Mouse (Mus musculus) brain, embryonic 18.5 days (tissue): ENCODE measurements around the gene Tcf12.

Experiments used
- DNase-seq: peaks from one replicate; pipeline ENCODE4 v3.0.0-alpha.2; 2012; ENCODE audit warnings: low read depth, low spot score

The Tcf12 gene

DNA sequence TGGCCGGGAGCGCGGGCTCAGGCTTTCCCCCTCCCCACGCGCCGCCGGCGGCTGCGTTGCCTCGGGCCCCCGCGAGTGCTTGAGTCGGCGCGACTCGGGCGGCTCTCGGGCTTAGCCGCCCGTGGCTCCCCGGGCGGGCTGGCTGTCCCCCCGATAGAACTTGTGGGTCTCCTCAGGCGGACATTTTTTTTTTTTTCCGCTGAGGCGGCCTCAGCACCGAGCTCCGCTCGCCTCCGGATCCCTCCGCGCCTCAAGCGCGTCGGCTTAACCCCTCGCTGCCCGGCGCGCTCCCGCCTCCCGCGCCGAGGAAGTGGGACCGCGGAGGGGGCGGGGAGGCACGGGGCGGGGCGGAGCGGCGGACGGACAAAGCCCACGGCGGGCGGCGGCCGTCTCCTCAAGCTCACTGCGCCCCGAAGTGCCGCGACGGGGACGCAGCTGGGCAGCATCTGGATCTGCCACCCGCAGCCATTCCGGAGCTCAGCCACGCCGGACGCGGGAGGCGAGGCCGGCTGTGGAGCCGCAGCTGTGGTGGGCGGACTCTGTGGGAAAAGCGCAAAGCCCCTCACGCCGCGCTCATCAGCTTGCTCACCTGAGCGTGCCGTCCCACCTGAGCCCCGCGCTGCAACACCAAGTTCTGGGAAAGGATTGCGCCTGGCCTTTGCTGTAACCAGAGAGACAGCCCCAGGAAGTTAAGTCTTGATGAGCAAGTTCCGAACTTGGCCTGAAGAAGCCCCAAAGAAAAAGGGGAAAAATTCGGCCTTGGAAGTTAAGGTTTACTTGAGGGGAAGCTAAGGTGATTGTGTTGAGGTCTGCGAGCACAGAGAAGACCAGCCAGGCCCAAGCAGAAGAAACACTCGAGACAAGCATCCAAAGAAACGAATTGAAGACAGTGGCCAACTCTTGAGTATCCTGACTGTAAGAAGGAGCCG lies at the start of gene Tcf12:
Gene Tcf12, minus strand, starts transcription at position 250 of the 929 bp plus-strand sequence.
- DNase-seq = peak; percentile 85

DNA sequence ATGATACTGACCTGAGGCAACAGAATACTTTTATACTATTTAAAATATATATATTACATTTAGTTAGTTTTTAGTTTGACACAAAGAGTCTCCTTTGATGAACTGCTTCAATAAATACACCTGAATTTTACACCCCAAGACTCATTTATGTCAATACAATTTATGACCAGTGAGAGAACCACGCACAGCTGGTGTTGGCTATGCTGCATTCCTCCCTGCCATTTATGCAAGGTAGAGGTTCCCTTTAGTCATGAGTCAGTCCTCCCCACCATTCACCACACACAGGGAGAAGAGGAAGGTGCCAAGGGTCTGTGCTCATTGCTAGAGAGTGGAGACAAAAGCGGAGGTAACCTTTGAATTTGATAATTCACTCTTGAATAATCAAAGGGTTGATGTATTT lies 46.7 kb upstream of the Tcf12 start:
- DNase-seq = no peak

DNA sequence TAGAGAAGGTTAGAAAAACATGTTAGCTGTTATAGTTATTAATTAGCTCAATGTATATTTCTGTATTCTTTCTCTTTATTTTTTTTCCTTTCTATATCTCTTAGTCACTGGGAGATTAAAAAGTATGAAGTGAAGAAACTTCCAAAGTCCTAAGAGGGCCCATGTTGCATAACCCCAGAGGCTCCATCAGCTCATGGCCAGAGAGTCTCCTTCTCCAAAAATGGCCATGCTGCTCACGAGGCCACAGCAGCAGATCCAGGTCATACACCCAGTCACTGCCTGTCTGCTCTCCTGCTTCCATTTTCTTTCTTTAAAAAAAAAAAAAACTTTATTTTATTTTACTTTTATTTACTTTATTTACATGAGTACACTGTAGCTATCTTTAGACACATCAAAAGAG lies 45.4 kb upstream of the Tcf12 start:
- no peak for DNase-seq

DNA sequence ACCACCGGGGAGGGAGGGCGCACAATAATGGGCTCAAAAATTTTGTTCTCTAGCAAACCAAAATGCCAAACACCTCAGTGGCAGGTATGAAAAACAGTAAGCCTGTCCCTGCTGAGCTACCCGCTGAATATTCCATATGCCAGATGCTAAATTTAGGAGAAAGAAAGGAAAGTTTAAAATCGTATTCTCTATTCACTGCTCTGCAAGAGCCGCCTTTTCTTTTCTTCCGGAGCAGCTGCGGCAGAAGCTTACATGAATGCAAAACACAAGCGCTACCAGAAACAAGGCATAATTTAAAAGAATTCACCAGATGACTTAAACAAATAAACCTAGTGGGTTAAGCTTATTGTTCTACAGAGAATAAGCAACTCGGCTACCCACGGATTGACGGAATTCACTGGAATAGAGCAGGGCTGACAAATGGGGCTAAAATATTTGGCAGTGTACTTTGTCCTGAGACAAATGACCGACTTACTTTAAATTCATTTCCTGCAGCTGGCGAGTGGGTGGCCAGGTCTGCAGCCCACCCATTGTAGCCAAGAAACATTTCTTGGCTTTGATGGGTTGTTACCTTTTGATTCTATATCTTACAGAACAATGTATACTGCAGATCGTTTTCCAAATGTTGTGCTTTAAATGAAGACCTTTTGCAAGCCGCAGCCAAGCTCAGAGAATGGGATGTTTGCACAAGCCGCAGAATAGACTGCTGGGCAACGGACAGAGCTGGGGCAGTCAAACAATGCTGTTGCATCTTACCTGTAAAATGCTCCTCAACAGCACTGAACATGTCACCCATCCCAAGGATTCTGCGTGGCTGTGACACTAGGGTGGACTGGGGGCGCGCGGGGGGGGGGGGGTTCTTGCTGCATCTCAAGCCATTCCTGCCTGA lies 43.8 kb upstream of the Tcf12 start:
- DNase-seq = no peak

DNA sequence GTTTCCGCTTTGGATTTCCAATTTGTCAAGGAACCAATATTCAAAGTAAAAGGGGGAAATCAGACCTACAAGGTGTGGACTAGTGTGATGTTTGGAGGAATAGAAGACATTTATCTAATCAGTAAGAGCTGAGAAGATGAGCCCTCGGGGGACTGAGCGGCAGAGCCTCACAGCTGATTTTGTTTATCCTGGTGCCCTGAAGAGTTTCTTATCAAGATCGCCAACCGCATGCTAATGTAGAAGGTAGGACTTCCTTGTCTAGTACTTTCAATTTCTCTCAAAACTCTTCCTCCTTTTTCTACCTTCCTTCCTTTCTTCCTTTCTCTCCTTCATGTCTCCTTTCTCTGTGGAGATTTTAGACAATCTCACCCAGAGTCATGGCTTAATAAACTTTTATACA lies 32.5 kb upstream of the Tcf12 start:
- no peak for DNase-seq

DNA sequence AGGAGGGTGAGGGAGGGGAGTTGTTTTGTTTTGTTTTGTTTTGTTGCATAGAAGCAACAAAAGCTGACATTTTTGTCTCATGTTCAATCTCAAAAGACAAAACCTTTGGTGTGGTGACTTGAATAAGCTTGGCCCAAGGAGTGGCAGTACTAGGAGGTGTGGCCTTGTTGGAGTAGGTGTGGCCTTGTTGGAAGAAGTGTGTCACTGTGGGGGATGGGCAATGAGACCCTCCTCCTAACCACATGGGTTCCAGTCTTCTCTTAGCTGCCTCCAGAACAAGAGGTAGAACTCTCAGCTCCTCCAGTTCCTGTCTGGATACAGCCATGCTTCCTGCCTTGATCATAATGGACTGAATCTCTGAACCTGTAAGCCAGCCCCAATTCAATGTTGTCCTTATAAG lies 26.2 kb upstream of the Tcf12 start:
- DNase-seq = no peak

DNA sequence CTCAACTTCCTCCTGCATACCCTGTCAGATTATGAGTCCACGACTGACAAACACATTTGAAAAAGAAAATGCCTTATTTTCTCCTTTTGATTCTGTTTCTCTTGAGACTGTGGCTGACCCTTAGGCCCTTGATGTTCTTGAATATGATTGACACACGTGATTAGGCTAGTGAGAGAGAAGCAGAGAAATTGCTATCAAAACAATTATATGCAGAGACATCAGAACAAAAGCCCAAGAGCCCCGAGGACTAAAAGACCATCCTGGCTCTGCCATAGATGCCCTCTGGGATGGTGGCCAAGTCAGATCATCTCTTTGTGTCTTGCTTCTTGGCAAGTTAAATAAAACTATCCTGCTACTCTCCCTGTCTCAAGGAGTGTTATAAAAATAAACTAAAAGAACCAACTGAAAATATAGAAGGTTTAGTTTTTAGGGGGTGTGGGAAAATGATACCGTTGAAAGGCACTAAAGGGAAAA lies 22.1 kb upstream of the Tcf12 start:
- no peak for DNase-seq

DNA sequence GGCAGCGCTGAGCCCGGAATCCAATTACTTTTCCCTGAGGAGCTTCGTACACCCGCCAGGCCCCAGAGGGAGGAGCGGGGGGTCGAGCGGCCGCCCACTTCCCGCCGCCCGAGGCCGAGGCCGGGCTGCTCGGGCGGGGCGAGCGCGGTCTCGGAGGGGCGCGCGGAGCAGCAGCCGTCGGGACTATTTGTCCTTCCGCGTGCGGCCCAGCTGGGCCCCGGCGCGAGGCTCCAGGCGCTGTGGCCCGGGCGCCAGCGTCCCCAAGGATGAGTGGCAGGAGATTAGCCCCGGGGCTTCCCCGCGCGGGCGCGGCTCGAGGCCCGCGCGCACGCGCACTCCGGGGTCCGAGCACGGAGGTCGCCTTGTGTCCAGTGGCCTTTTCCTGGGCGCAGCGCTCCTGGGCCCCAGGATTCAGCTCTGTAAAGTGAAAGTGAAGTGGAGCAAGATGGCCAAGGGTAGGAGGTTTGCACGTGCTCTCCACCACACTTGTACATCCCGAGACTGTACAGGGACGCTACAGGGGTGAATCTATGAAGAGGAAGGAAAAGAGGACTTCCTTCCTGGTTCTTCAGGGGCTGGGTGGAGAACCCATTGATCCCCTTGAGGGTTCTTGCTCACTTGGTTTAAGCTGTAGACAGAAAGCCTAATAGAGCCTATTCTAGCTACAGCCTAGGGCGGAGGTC lies 21.6 kb upstream of the Tcf12 start:
- DNase-seq = peak; percentile 68

DNA sequence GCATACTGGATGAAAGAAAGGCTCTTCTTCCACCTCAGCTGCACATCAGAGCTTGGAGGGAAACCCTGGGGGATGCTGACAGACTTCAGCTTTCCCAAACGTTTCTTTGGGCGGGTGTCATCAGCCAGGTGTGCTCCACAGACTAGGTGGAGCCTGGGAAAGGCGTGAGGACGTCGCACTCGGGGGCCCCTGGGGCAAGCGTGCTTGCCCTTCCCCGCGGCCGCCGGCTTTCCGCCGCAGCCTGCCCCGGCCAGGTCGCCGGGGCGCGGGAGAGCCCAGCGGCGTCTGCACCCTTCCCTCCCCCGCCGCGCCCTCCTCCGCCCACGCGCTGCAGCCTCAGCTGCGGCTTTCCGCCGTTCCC lies 21.0 kb upstream of the Tcf12 start:
- DNase-seq = no peak

DNA sequence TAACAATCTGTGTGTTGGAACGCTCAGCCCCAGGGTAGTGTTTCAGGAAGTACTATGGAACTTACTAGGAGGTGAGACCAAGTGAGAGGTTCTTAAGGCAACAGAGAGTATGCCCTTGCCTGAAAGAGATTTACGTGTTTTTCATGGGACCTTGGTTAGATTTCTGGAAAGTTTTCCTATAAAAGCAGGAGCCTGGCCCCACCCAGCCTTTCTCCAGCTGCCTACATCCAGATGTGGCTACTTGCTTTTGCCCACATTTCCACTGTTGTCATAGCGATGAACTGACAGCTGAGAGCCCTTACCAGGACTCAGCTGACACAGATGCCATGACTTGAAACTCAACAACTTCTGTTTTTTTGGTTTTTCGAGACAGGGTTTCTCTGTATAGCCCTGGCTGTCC lies 18.2 kb upstream of the Tcf12 start:
- no peak for DNase-seq

DNA sequence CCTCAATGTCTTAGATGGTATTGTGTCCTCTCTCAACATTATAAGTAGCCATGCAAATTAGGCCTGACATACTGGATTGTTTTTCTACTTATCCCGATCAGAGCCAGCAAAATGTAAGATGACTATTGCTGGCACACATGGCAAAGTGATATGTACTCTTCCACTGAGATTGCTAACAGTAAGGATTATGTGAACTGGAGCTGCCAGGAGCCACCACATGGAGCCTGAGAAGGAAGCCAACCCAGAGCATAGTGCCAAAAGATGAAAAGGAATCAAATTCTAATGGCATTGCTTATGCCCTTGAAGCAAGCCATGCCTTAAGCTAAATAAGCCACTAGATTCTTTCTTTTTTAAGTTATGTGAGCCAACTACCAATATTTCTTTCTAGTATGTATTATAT lies 13.8 kb upstream of the Tcf12 start:
- DNase-seq = no peak

DNA sequence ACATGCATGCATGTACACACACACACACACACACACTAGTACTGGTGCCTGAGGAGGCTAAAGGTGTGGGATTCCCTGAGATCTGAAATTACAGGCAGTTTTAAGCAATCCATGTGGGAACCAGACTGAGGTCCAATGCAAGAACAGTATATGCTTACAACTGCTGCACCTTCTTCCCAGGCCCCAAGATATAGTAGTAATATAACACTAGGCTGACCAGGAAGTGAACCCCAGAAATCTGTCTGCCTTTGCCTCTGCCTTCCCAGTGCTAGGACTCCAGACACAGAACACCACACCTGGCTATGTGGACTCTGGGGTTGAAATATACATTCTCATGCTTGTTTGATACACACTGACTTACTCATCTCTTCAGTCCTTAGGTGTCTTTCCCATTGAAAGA lies 6.8 kb upstream of the Tcf12 start:
- DNase-seq = no peak

DNA sequence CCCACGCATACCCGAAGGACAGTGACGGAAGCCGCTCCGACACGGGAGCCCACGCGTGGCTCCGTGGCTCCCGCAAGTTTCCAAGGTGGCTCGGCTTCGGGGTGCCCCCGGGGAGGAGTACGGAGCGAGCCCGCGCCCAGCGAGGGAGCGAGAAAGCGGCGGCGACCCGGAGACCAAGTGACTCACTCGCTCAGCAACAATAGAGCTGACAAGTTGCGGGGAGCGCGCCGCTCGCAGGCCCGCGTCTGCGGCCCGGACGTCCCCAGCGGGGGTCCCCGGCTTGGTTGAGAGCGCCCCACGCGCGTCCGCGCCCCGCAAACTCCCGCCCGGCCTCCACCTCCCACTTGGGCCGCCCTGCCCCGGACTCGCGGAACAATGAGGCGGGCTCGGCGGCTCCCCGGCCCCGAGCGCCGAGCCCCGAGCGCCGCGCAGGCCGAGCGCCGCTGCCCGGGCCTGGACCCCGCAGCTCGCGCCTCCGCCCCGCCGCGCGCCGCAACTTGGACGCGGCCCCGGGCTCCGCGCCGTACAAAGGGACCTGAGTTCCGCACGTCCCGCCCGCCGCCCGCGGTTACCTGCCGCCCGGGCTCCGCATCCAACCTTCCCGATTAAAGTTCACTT lies 558 bp downstream of the Tcf12 start:
- no peak for DNase-seq

DNA sequence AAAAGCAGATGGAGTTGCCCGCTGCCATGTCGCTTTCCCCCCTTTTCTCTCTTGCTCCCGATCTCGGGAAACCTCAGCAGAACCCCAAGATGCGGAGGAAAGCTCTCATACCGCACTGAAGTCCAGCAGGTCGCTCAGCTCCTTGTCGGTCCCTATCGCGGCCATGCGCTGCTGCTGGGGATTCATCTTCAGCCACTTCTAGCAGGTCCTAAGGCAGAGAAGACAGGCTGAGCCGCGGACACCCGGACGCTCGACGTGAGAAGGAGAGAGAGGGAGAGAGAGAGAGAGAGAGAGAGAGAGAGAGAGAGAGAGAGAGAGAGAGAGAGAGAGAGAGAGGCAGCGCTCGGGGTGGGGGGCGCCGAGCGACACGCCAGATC lies 1.1 kb downstream of the Tcf12 start:
- peak; percentile 22 for DNase-seq

DNA sequence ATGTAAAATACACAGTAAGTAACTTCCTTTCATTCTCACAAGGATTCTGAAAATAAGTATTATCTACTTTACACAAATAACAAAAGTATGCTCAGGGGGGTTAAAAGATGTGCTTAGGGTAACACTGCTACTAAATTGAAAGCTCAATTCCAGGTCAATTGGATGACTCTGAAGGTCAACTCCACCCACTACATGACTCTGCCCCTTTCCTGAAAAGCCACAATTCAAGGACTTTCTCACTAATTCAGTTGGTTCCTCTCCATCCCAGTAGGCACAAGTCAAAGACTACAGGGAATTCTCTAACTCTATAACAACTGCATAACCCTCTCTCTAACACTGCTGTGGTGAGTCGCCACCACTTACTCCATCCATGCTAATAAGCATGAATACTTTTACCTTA lies 8.2 kb downstream of the Tcf12 start:
- no peak for DNase-seq

DNA sequence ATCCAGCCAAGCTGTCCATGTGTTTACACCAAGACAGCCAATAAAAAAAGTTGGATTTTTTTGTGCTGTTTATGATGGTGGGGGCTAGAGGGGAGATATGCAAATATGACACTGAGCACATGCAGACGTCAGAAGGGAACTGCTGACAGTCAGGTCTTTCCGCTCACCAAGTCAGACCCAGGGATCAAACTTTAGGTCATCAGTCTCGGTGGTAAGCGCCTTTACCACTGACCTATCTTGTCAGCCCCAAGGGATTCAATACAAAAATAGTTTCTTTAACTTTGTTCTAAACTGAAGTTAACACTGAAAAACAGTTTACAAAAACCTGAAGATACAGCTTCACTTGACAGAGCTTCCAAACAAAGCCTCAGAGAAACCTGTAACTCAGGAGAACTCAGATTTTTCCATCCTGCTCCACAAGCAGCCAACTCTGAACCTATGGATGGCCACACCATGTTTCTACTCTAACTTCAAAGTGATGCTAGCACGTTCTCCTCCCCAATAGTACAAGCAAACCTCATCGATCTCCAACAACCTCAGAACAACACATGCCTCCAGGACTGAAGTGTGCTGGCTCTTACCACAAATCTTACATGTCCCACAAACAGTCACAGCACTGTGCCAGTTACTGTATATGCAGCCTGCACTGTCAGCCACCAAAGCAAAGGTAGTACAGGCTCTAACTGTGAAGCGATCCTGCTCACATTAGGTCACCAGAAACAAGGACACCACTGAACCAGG lies 11.6 kb downstream of the Tcf12 start:
- no peak for DNase-seq

DNA sequence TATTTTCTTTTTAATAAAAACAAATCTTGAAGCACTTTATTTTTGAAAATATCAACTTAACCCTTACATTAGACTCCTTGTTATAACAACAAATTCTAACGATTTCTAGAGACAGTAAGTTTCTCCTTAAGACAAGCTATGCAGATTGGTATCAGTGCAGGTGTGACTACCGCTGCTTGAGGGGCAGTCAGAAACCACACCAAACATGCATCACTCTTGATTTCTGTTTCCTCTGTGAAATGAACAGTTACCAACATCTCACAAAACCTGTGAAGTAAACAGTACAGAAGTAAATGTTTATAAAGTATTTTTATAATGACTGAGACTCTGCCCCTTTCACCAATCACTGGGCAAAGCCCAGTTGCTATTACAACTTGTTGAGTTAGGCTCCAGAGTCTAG lies 13.6 kb downstream of the Tcf12 start:
- no peak for DNase-seq

DNA sequence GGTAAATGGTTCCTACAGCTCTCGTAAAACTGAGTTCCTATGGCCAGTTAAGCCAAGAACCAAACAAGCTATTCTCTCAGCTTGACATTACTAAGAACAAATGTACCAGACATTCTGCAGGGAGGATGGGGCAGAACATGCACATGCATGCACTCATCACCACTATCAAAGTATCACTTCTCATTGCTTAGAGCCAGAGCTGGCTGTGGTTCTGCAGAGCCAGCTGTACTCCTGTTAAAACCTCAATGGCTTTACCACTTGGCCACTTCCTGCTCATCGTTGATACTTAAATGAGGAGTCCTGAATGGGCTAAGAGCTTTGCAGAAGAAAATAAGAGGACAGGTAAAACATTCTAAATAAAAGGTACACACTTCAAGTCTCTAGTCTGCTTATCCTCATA lies 14.6 kb downstream of the Tcf12 start:
- DNase-seq = no peak

DNA sequence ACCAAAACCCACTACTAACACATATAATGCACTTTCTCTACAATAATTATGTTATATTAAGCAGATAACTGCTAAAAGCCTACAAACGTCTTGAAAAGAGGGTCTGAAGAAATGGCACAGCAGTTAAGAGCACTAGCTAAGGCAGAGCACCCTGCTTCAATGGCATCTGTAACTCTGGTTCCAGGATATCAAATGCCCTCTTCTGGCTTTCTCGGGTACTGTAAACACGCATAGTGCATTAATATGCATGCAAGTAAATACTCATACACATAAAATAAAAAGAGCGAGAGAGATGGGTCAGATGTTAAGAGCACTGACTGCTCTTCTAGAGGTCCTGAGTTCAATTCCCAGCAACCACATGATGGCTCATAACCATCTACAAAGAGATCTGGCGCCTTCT lies 17.0 kb downstream of the Tcf12 start:
- no peak for DNase-seq

DNA sequence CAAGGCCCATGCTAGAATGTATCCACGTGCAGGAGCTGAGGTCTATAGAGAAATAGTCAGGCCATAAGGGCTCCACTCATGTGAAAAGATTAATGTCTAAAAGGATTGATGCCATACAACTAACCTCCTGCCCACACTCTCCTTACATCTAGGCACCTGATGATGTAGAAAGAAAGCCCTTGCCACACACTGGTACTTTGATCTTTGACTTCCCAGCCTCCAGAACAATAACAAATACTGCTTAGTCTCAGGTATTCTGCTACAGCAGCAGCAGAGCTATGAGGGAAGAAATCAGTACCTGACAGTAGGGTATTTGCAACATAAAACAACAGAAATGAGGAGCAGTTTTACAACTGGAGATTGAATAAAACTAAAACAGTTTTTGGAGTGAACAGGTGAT lies 19.5 kb downstream of the Tcf12 start:
- DNase-seq = no peak
